Mouse (Mus musculus) layer of hippocampus, adult 9-10 months (tissue): ENCODE results near the gene Gm973.
"Not testable (repeated sequence)": the region's sequence is repeated elsewhere in the genome, so short reads cannot be mapped to it uniquely, and the experiment has no call there.

Experiments used
- DNase-seq: peaks from one replicate; pipeline ENCODE4 v3.0.0; 2022; ENCODE audit warnings: low spot score

Gm973 gene

GRCm38 (mm10) chr1:59631986-59632659 is 116.1 kb downstream of the Gm973 start:
- no peak for DNase-seq

- no peak for DNase-seq
Observed at GRCm38 (mm10) chr1:59633056-59633455, 117.0 kb downstream of the Gm973 start.

- DNase-seq: no peak
Observed at GRCm38 (mm10) chr1:59636349-59636748, 120.3 kb downstream of the Gm973 start.

GRCm38 (mm10) chr1:59638371-59638770 is 122.3 kb downstream of the Gm973 start:
- no peak for DNase-seq

- no peak for DNase-seq
Observed at GRCm38 (mm10) chr1:59642488-59642887, 126.4 kb downstream of the Gm973 start.

GRCm38 (mm10) chr1:59646502-59646901 is 130.4 kb downstream of the Gm973 start:
- DNase-seq: not testable (repeated sequence)

GRCm38 (mm10) chr1:59651201-59651819 is 135.2 kb downstream of the Gm973 start:
- no peak for DNase-seq

- DNase-seq: no peak
Observed at GRCm38 (mm10) chr1:59653243-59653911, 137.3 kb downstream of the Gm973 start.

GRCm38 (mm10) chr1:59656244-59657171 is 140.4 kb downstream of the Gm973 start:
- DNase-seq: no peak

- DNase-seq: no peak
Observed at GRCm38 (mm10) chr1:59663456-59664135, 147.5 kb downstream of the Gm973 start.

- DNase-seq: no peak
Observed at GRCm38 (mm10) chr1:59668871-59669270, 152.8 kb downstream of the Gm973 start.

GRCm38 (mm10) chr1:59669962-59670630 is 154.0 kb downstream of the Gm973 start:
- no peak for DNase-seq

GRCm38 (mm10) chr1:59670641-59671168 is 154.6 kb downstream of the Gm973 start, which contains the start of gene Sumo1:
Gene Sumo1, minus strand, starts transcription at chr1:59670834.
- DNase-seq: peak; percentile 68

GRCm38 (mm10) chr1:59673661-59674060 is 157.6 kb downstream of the Gm973 start:
- DNase-seq: no peak

GRCm38 (mm10) chr1:59683926-59684818 is 168.1 kb downstream of the Gm973 start:
- DNase-seq: peak; percentile 13

GRCm38 (mm10) chr1:59684819-59685755 is 169.0 kb downstream of the Gm973 start, which contains the start of gene Nop58:
Gene Nop58, plus strand, starts transcription at chr1:59684971.
- peak; percentile 84 for DNase-seq
